Mouse (Mus musculus): ENCODE measurements around the gene Clec2g. TPM values are rescaled to one million over a fixed set of nuclear protein-coding genes. Genes with fewer than 3 reads are reported as not detected.

Gene Clec2g
- polyA plus RNA-seq (2012), result not detected in 2 replicates

DNA sequence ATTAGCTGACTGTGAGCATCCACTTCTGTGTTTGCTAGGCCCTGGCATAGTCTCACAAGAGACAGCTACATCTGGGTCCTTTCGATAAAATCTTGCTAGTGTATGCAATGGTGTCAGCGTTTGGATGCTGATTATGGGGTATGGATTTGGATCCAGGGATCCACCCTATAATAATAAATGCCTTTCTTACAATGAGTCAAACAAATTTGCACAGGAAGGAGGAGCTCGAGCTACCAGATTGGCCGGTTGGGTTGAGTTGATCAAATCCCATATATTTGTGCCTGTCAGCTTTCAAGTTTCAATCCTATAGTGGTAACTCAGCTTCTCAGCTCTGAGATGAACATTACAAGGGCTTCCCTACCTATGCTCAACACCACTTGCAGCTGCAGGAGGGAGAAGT lies at the start of gene Clec2g:
Clec2g (plus strand) TSS at position 301 of the 400 bp plus-strand sequence.

GRCm38 (mm10) chr6:128887091-128887790 lies 46.9 kb upstream of the Clec2g start, which contains the start of gene Clec2i:
TSS of gene Clec2i (plus strand) at chr6:128887588.

DNA sequence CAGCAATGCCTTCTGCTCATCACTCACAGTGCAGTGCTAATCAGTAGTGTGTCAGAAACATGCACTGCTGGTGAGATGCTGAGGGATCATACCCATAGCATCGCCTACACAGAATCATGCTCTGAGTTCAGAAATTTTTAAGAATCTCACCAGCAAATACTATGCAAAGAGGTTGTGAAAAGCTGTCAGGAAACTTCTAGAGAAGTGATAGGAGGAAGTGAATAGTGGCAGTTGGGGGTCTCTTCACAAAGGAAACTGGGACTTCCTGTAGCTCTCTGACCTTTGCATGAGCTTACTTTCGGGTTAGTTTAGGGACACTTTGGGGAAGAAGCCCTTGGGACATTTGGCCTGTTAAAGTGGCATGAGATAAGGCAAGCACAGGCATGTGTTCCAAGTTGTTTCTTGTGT lies 43.2 kb upstream of the Clec2g start, which contains the start of gene BC035044:
BC035044 (minus strand) TSS at position 179 of the 408 bp plus-strand sequence.

Other genes with a start within 250 kb of the Clec2g start
- gene Klrb1, start 211.3 kb upstream of the Clec2g start, polyA plus RNA-seq (2012), result not detected in 2 replicates
- gene Klrb1c, start 145.2 kb upstream of the Clec2g start, polyA plus RNA-seq (2012), result 0.11 TPM in 1 of 2 replicates, not detected in the other
- gene Gm44511, start 108.1 kb upstream of the Clec2g start, polyA plus RNA-seq (2012), result 0.17 and 0.31 TPM in 2 replicates
- gene Klrb1b, start 108.0 kb upstream of the Clec2g start, polyA plus RNA-seq (2012), result not detected in 2 replicates
- 0.35 and 0.40 TPM in 2 replicates for gene Clec2i, start 46.8 kb upstream of the Clec2g start, polyA plus RNA-seq (2012)
- 6.7 and 10.4 TPM in 2 replicates for gene BC035044, start 43.3 kb upstream of the Clec2g start, polyA plus RNA-seq (2012)
- 0.70 and 1.3 TPM in 2 replicates for gene Klrb1f, start 111.5 kb downstream of the Clec2g start, polyA plus RNA-seq (2012)
- gene Clec2e, start 166.5 kb downstream of the Clec2g start, polyA plus RNA-seq (2012), result not detected in 2 replicates
- 1.6 and 1.9 TPM in 2 replicates for gene Clec2d, start 246.2 kb downstream of the Clec2g start, polyA plus RNA-seq (2012)